Mouse (Mus musculus): ENCODE measurements around the gene Babam2. TPM values are rescaled to one million over a fixed set of nuclear protein-coding genes. Genes with fewer than 3 reads are reported as not detected.

Babam2 gene
- polyA plus RNA-seq, 1 experiment from 2014 or later, result 54.7 TPM

GRCm38 (mm10) chr5:31727456-31727855 lies 30.0 kb downstream of the Babam2 start:
- H3K36me3 ChIP-seq (ENCODE audit: control insufficient read depth, insufficient read depth, low read length), result no peaks in the 10 kb centered on the region
- no peak overlapping the region for H3K9ac ChIP-seq (ENCODE audit: low read depth, low read length)
- WGBS, result 80% methylated on average over 5 of the region's 5 CpGs
- H3K4me1 ChIP-seq (ENCODE audit: control insufficient read depth, insufficient read depth, low read length), result no peaks in the 10 kb centered on the region
- no peak overlapping the region for H3K4me3 ChIP-seq (ENCODE audit: low read depth, low read length)
- no peaks in the 10 kb centered on the region for H3K27me3 ChIP-seq (ENCODE audit: control insufficient read depth, insufficient read depth, low read depth, low read length)
- no peaks in the 10 kb centered on the region for H3K9me3 ChIP-seq (replicated peaks; ENCODE audit: control insufficient read depth, low read length, poor library complexity, severe bottlenecking)
- ATAC-seq, result no peak
- no peak overlapping the region for H3K4me2 ChIP-seq (ENCODE audit: low read length)
- no peak overlapping the region for H3K27ac ChIP-seq (ENCODE audit: low read length)

GRCm38 (mm10) chr5:31732644-31733338 lies 35.3 kb downstream of the Babam2 start:
- Histone ChIP-seq H3K27ac (ENCODE audit: low read length) (no peak overlapping the region), H3K4me3 (ENCODE audit: low read depth, low read length) (no peak overlapping the region), H3K27me3 (ENCODE audit: control insufficient read depth, insufficient read depth, low read depth, low read length) (no peaks in the 10 kb centered on the region), H3K4me1 (ENCODE audit: control insufficient read depth, insufficient read depth, low read length) (no peaks in the 10 kb centered on the region), H3K9me3 (replicated peaks; ENCODE audit: control insufficient read depth, low read length, poor library complexity, severe bottlenecking) (no peaks in the 10 kb centered on the region), H3K36me3 (ENCODE audit: control insufficient read depth, insufficient read depth, low read length) (no peaks in the 10 kb centered on the region), H3K9ac (ENCODE audit: low read depth, low read length) (no peak overlapping the region), H3K4me2 (ENCODE audit: low read length) (no peak overlapping the region)
- ATAC-seq, result no peak
- 53% methylated on average over 3 of the region's 3 CpGs for WGBS

- no peaks in the 10 kb centered on the region for H3K27me3 ChIP-seq (ENCODE audit: control insufficient read depth, insufficient read depth, low read depth, low read length)
- H3K9ac ChIP-seq (ENCODE audit: low read depth, low read length), result no peak overlapping the region
- no peak overlapping the region for H3K4me3 ChIP-seq (ENCODE audit: low read depth, low read length)
- no peaks in the 10 kb centered on the region for H3K36me3 ChIP-seq (ENCODE audit: control insufficient read depth, insufficient read depth, low read length)
- no peak overlapping the region for H3K27ac ChIP-seq (ENCODE audit: low read length)
- no peak overlapping the region for H3K4me2 ChIP-seq (ENCODE audit: low read length)
- WGBS, result 93% methylated on average over 1 of the region's 1 CpGs
- no peak for ATAC-seq
- no peaks in the 10 kb centered on the region for H3K9me3 ChIP-seq (replicated peaks; ENCODE audit: control insufficient read depth, low read length, poor library complexity, severe bottlenecking)
- no peaks in the 10 kb centered on the region for H3K4me1 ChIP-seq (ENCODE audit: control insufficient read depth, insufficient read depth, low read length)
Measured at GRCm38 (mm10) chr5:31741931-31742330, 44.4 kb downstream of the Babam2 start.

- 63% methylated on average over 4 of the region's 4 CpGs for WGBS
- no peaks in the 10 kb centered on the region for H3K27me3 ChIP-seq (ENCODE audit: control insufficient read depth, insufficient read depth, low read depth, low read length)
- no peak overlapping the region for H3K9ac ChIP-seq (ENCODE audit: low read depth, low read length)
- no peak overlapping the region for H3K4me3 ChIP-seq (ENCODE audit: low read depth, low read length)
- no peak for ATAC-seq
- H3K4me2 ChIP-seq (ENCODE audit: low read length), result no peak overlapping the region
- H3K9me3 ChIP-seq (replicated peaks; ENCODE audit: control insufficient read depth, low read length, poor library complexity, severe bottlenecking), result no peaks in the 10 kb centered on the region
- no peaks in the 10 kb centered on the region for H3K36me3 ChIP-seq (ENCODE audit: control insufficient read depth, insufficient read depth, low read length)
- H3K27ac ChIP-seq (ENCODE audit: low read length), result no peak overlapping the region
- H3K4me1 ChIP-seq (ENCODE audit: control insufficient read depth, insufficient read depth, low read length), result no peaks in the 10 kb centered on the region
Measured at GRCm38 (mm10) chr5:31742521-31743031, 45.1 kb downstream of the Babam2 start.

GRCm38 (mm10) chr5:31749401-31749800 lies 51.9 kb downstream of the Babam2 start:
- Histone ChIP-seq H3K9me3 (replicated peaks; ENCODE audit: control insufficient read depth, low read length, poor library complexity, severe bottlenecking) (no peaks in the 10 kb centered on the region), H3K36me3 (ENCODE audit: control insufficient read depth, insufficient read depth, low read length) (no peaks in the 10 kb centered on the region), H3K4me3 (ENCODE audit: low read depth, low read length) (no peak overlapping the region), H3K4me1 (ENCODE audit: control insufficient read depth, insufficient read depth, low read length) (no peaks in the 10 kb centered on the region), H3K27ac (ENCODE audit: low read length) (no peak overlapping the region), H3K4me2 (ENCODE audit: low read length) (no peak overlapping the region), H3K9ac (ENCODE audit: low read depth, low read length) (no peak overlapping the region), H3K27me3 (ENCODE audit: control insufficient read depth, insufficient read depth, low read depth, low read length) (no peaks in the 10 kb centered on the region)
- ATAC-seq, result no peak

- Histone ChIP-seq H3K4me1 (ENCODE audit: control insufficient read depth, insufficient read depth, low read length) (no peaks in the 10 kb centered on the region), H3K4me3 (ENCODE audit: low read depth, low read length) (no peak overlapping the region), H3K9ac (ENCODE audit: low read depth, low read length) (no peak overlapping the region), H3K4me2 (ENCODE audit: low read length) (no peak overlapping the region), H3K36me3 (ENCODE audit: control insufficient read depth, insufficient read depth, low read length) (no peaks in the 10 kb centered on the region), H3K9me3 (replicated peaks; ENCODE audit: control insufficient read depth, low read length, poor library complexity, severe bottlenecking) (no peaks in the 10 kb centered on the region), H3K27ac (ENCODE audit: low read length) (no peak overlapping the region), H3K27me3 (ENCODE audit: control insufficient read depth, insufficient read depth, low read depth, low read length) (no peaks in the 10 kb centered on the region)
- WGBS, result 82% methylated on average over 9 of the region's 9 CpGs
- no peak for ATAC-seq
Measured at GRCm38 (mm10) chr5:31750231-31750925, 52.9 kb downstream of the Babam2 start.

GRCm38 (mm10) chr5:31750955-31751354 lies 53.5 kb downstream of the Babam2 start:
- Histone ChIP-seq H3K9ac (ENCODE audit: low read depth, low read length) (no peak overlapping the region), H3K4me2 (ENCODE audit: low read length) (no peak overlapping the region), H3K4me3 (ENCODE audit: low read depth, low read length) (no peak overlapping the region)

GRCm38 (mm10) chr5:31754634-31755033 lies 57.1 kb downstream of the Babam2 start:
- H3K4me3 ChIP-seq (ENCODE audit: low read depth, low read length), result no peak overlapping the region
- ATAC-seq, result no peak
- H3K9me3 ChIP-seq (replicated peaks; ENCODE audit: control insufficient read depth, low read length, poor library complexity, severe bottlenecking), result no peaks in the 10 kb centered on the region
- H3K36me3 ChIP-seq (ENCODE audit: control insufficient read depth, insufficient read depth, low read length), result no peaks in the 10 kb centered on the region
- H3K27ac ChIP-seq (ENCODE audit: low read length), result no peak overlapping the region
- no peak overlapping the region for H3K9ac ChIP-seq (ENCODE audit: low read depth, low read length)
- no peaks in the 10 kb centered on the region for H3K27me3 ChIP-seq (ENCODE audit: control insufficient read depth, insufficient read depth, low read depth, low read length)
- WGBS, result 89% methylated on average over 1 of the region's 1 CpGs
- no peak overlapping the region for H3K4me2 ChIP-seq (ENCODE audit: low read length)
- no peaks in the 10 kb centered on the region for H3K4me1 ChIP-seq (ENCODE audit: control insufficient read depth, insufficient read depth, low read length)

More at GRCm38 (mm10) chr5:31750955-31751354, 53.5 kb downstream of the Babam2 start:
- Histone ChIP-seq H3K27ac (ENCODE audit: low read length) (no peak overlapping the region), H3K4me1 (ENCODE audit: control insufficient read depth, insufficient read depth, low read length) (no peaks in the 10 kb centered on the region), H3K9me3 (replicated peaks; ENCODE audit: control insufficient read depth, low read length, poor library complexity, severe bottlenecking) (no peaks in the 10 kb centered on the region), H3K36me3 (ENCODE audit: control insufficient read depth, insufficient read depth, low read length) (no peaks in the 10 kb centered on the region), H3K27me3 (ENCODE audit: control insufficient read depth, insufficient read depth, low read depth, low read length) (no peaks in the 10 kb centered on the region)
- ATAC-seq, result no peak
- 92% methylated on average over 4 of the region's 4 CpGs for WGBS

- 90% methylated on average over 3 of the region's 3 CpGs for WGBS
Measured at GRCm38 (mm10) chr5:31755255-31755654, 57.8 kb downstream of the Babam2 start.

More at GRCm38 (mm10) chr5:31755255-31755654, 57.8 kb downstream of the Babam2 start:
- H3K4me3 ChIP-seq (ENCODE audit: low read depth, low read length), result no peak overlapping the region
- ATAC-seq, result no peak
- no peaks in the 10 kb centered on the region for H3K36me3 ChIP-seq (ENCODE audit: control insufficient read depth, insufficient read depth, low read length)
- H3K4me1 ChIP-seq (ENCODE audit: control insufficient read depth, insufficient read depth, low read length), result no peaks in the 10 kb centered on the region
- no peaks in the 10 kb centered on the region for H3K9me3 ChIP-seq (replicated peaks; ENCODE audit: control insufficient read depth, low read length, poor library complexity, severe bottlenecking)
- no peak overlapping the region for H3K27ac ChIP-seq (ENCODE audit: low read length)
- H3K9ac ChIP-seq (ENCODE audit: low read depth, low read length), result no peak overlapping the region
- no peak overlapping the region for H3K4me2 ChIP-seq (ENCODE audit: low read length)
- no peaks in the 10 kb centered on the region for H3K27me3 ChIP-seq (ENCODE audit: control insufficient read depth, insufficient read depth, low read depth, low read length)
